Comparison of ENCODE assay signal across 8 mouse cellular contexts in the genomic region with DNA sequence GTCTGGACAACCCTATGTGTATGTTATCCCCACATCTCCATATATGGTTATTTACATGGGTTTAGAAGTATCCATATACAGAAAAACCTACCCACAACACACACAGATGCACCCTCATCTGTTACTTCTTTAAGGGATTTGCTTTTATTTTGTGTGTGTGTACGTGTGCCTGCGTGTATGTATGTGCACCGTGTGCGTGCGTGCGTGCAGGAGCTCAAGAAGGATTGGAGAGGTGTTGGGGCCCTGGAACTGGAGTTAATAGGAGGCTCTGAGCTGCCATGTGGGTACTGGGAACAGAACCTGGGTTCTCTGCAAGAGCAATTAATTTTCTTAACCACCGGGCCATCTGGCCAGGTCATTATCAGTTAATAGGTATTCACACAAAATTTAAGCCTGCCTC. TPM values are rescaled to one million over a fixed set of nuclear protein-coding genes. Genes with fewer than 3 reads are reported as not detected.
DNase-seq lines count a peak whose midpoint lies in the region; ATAC-seq lines count a peak whose summit lies in the region.

No protein-coding gene starts in this region.

- peaks cover 17% of the 10 kb centered on the region for H3K4me1 ChIP-seq in kidney, embryonic 15.5 days
- no peaks in the 10 kb centered on the region for H3K4me1 ChIP-seq in brown adipose tissue, adult 24 weeks (ENCODE audit: control insufficient read depth, insufficient read depth, insufficient read length, low read length)
- peaks cover 14% of the 10 kb centered on the region for H3K4me1 ChIP-seq in hindbrain, embryonic 14.5 days (replicated peaks; ENCODE audit: control insufficient read depth, insufficient read depth, low read length)
- H3K4me1 ChIP-seq in midbrain, embryonic 15.5 days, result peaks cover 20% of the 10 kb centered on the region

- peak overlapping the region; percentile 82 for H3K9ac ChIP-seq in kidney, embryonic 15.5 days
- peak overlapping the region; percentile 71 for H3K9ac ChIP-seq in hindbrain, embryonic 14.5 days
- H3K9ac ChIP-seq in midbrain, embryonic 15.5 days, result peak overlapping the region; percentile 62; the same call in 1 of the 2 replicates

- no peaks in the 10 kb centered on the region for H3K27me3 ChIP-seq in kidney, embryonic 15.5 days
- no peaks in the 10 kb centered on the region for H3K27me3 ChIP-seq in hindbrain, embryonic 14.5 days (ENCODE audit: control insufficient read depth, insufficient read depth, low read length)
- H3K27me3 ChIP-seq in midbrain, embryonic 15.5 days (replicated peaks), result no peaks in the 10 kb centered on the region

- H3K4me2 ChIP-seq in kidney, embryonic 15.5 days, result peak overlapping the region; percentile 69
- peak overlapping the region; percentile 70 for H3K4me2 ChIP-seq in hindbrain, embryonic 14.5 days (replicated peaks)
- H3K4me2 ChIP-seq in midbrain, embryonic 15.5 days, result peak overlapping the region; percentile 83

- H3K4me3 ChIP-seq in kidney, embryonic 15.5 days (replicated peaks), result peak overlapping the region; percentile 74
- peak overlapping the region; percentile 60 for H3K4me3 ChIP-seq in brown adipose tissue, adult 24 weeks (ENCODE audit: insufficient read depth, low read depth, low read length)
- peak overlapping the region; percentile 61 for H3K4me3 ChIP-seq in hindbrain, embryonic 14.5 days (replicated peaks; ENCODE audit: low read length)
- H3K4me3 ChIP-seq in midbrain, embryonic 15.5 days, result peak overlapping the region; percentile 73

- WGBS in kidney, embryonic 15.5 days, result 72% methylated on average over 7 of the region's 7 CpGs
- WGBS in hindbrain, embryonic 14.5 days, result 89% methylated on average over 7 of the region's 7 CpGs
- WGBS in midbrain, embryonic 15.5 days, result 76% methylated on average over 7 of the region's 7 CpGs

- H3K36me3 ChIP-seq in kidney, embryonic 15.5 days, result peaks cover 31% of the 10 kb centered on the region
- H3K36me3 ChIP-seq in hindbrain, embryonic 14.5 days (replicated peaks; ENCODE audit: control insufficient read depth, insufficient read depth), result peaks cover 18% of the 10 kb centered on the region
- H3K36me3 ChIP-seq in midbrain, embryonic 15.5 days (replicated peaks), result 0 out of 2 replicates have a peak, but pooled peaks cover 5% of the 10 kb centered on the region

- no peak for ATAC-seq in kidney, embryonic 15.5 days (replicated peaks; ENCODE audit: low FRiP score)
- no peak for ATAC-seq in hindbrain, embryonic 14.5 days (ENCODE audit: low FRiP score)
- no peak for ATAC-seq in midbrain, embryonic 15.5 days (replicated peaks)

- H3K27ac ChIP-seq in kidney, embryonic 15.5 days, result no peak overlapping the region; the same call in 1 of the 2 replicates
- 0 out of 2 replicates have a peak overlapping the region, but pooled peaks have one; percentile 30 for H3K27ac ChIP-seq in brown adipose tissue, adult 24 weeks (replicated peaks; ENCODE audit: low read depth, low read length)
- no peak overlapping the region for H3K27ac ChIP-seq in hindbrain, embryonic 14.5 days
- H3K27ac ChIP-seq in midbrain, embryonic 15.5 days, result no peak overlapping the region

- no peaks in the 10 kb centered on the region for H3K9me3 ChIP-seq in kidney, embryonic 15.5 days (replicated peaks)
- H3K9me3 ChIP-seq in hindbrain, embryonic 14.5 days (ENCODE audit: control insufficient read depth, low read length), result no peaks in the 10 kb centered on the region
- no peaks in the 10 kb centered on the region for H3K9me3 ChIP-seq in midbrain, embryonic 15.5 days

- DNase-seq in kidney, adult 8-10 months, result no peak
- DNase-seq in hindbrain, embryonic 14.5 days (ENCODE audit: low spot score), result no peak
- DNase-seq in T-cell, adult 2 months (ENCODE audit: low spot score), result no peak
- DNase-seq in right cerebral cortex, adult 18-20 months, result no peak
- no peak for DNase-seq in adrenal gland, postnatal 36 days

RNA-seq across cellular contexts. Expression of gene Mrps21, which starts 0.7 kb away (rescaled TPM):
- 404 and 412 TPM in 2 replicates for polyA plus RNA-seq in kidney, embryonic 15.5 days (2015; fragmentation: Nextera tagmentation; extraction: Ambion mirVana)
- polyA plus RNA-seq in brown adipose tissue, adult 24 weeks (2012; ENCODE audit: insufficient read depth, insufficient read length, missing spikeins), result 576 and 634 TPM in 2 replicates
- 254 and 293 TPM in 2 replicates for polyA plus RNA-seq in hindbrain, embryonic 14.5 days (2014; fragmentation: Nextera tagmentation; extraction: Ambion mirVana)
- 252 and 260 TPM in 2 replicates for polyA plus RNA-seq in midbrain, embryonic 15.5 days (2015; fragmentation: Nextera tagmentation; extraction: Ambion mirVana)
- total RNA-seq in adrenal gland, postnatal 36 days (2021), result 100 to 1,000 TPM; 272 to 276 TPM

RNA-seq across cellular contexts. Expression of gene Ciart, which starts 10.0 kb away (rescaled TPM):
- 5.9 and 6.6 TPM in 2 replicates for polyA plus RNA-seq in kidney, embryonic 15.5 days (2015; fragmentation: Nextera tagmentation; extraction: Ambion mirVana)
- polyA plus RNA-seq in brown adipose tissue, adult 24 weeks (2012; ENCODE audit: insufficient read depth, insufficient read length, missing spikeins), result 1.5 and 3.4 TPM in 2 replicates
- 2.4 and 2.7 TPM in 2 replicates for polyA plus RNA-seq in hindbrain, embryonic 14.5 days (2014; fragmentation: Nextera tagmentation; extraction: Ambion mirVana)
- polyA plus RNA-seq in midbrain, embryonic 15.5 days (2015; fragmentation: Nextera tagmentation; extraction: Ambion mirVana), result 5.0 and 5.3 TPM in 2 replicates
- total RNA-seq in adrenal gland, postnatal 36 days (2021), result 1 to 10 TPM; 2.2 to 3.2 TPM

RNA-seq across cellular contexts. Expression of gene Prpf3, which starts 16.4 kb away (rescaled TPM):
- 49.7 and 52.3 TPM in 2 replicates for polyA plus RNA-seq in kidney, embryonic 15.5 days (2015; fragmentation: Nextera tagmentation; extraction: Ambion mirVana)
- polyA plus RNA-seq in brown adipose tissue, adult 24 weeks (2012; ENCODE audit: insufficient read depth, insufficient read length, missing spikeins), result 14.2 and 30.0 TPM in 2 replicates
- polyA plus RNA-seq in hindbrain, embryonic 14.5 days (2014; fragmentation: Nextera tagmentation; extraction: Ambion mirVana), result 33.5 and 35.7 TPM in 2 replicates
- polyA plus RNA-seq in midbrain, embryonic 15.5 days (2015; fragmentation: Nextera tagmentation; extraction: Ambion mirVana), result 40.0 and 40.6 TPM in 2 replicates
- 10 to 100 TPM; 27.4 to 39.2 TPM for total RNA-seq in adrenal gland, postnatal 36 days (2021)

RNA-seq across cellular contexts. Expression of gene BC028528, which starts 19.8 kb away (rescaled TPM):
- polyA plus RNA-seq in kidney, embryonic 15.5 days (2015; fragmentation: Nextera tagmentation; extraction: Ambion mirVana), result 38.0 and 42.3 TPM in 2 replicates
- polyA plus RNA-seq in brown adipose tissue, adult 24 weeks (2012; ENCODE audit: insufficient read depth, insufficient read length, missing spikeins), result 71.8 and 150 TPM in 2 replicates
- 16.1 and 26.2 TPM in 2 replicates for polyA plus RNA-seq in hindbrain, embryonic 14.5 days (2014; fragmentation: Nextera tagmentation; extraction: Ambion mirVana)
- 18.8 and 22.2 TPM in 2 replicates for polyA plus RNA-seq in midbrain, embryonic 15.5 days (2015; fragmentation: Nextera tagmentation; extraction: Ambion mirVana)
- total RNA-seq in adrenal gland, postnatal 36 days (2021), result 10 to 100 TPM in 1 of 2 experiments, 1 to 10 TPM in 1; 8.4 to 11.3 TPM

RNA-seq across cellular contexts. Expression of gene Aph1a, which starts 21.7 kb away (rescaled TPM):
- 37.4 and 40.8 TPM in 2 replicates for polyA plus RNA-seq in kidney, embryonic 15.5 days (2015; fragmentation: Nextera tagmentation; extraction: Ambion mirVana)
- 75.1 and 82.8 TPM in 2 replicates for polyA plus RNA-seq in brown adipose tissue, adult 24 weeks (2012; ENCODE audit: insufficient read depth, insufficient read length, missing spikeins)
- polyA plus RNA-seq in hindbrain, embryonic 14.5 days (2014; fragmentation: Nextera tagmentation; extraction: Ambion mirVana), result 34.9 and 38.6 TPM in 2 replicates
- 34.3 and 36.1 TPM in 2 replicates for polyA plus RNA-seq in midbrain, embryonic 15.5 days (2015; fragmentation: Nextera tagmentation; extraction: Ambion mirVana)
- 100 to 1,000 TPM; 108 to 138 TPM for total RNA-seq in adrenal gland, postnatal 36 days (2021)
